Mouse (Mus musculus) liver, embryonic 12.5 days (tissue): ENCODE measurements around the gene Dis3l2. TPM values are rescaled to one million over a fixed set of nuclear protein-coding genes. Genes with fewer than 3 reads are reported as not detected.
A peak's percentile ranks its signal among the peaks of the same experiment; 100 is the strongest.

Source experiments
- ATAC-seq: fragments of 200-750 bp; cut with Nextera tagmentation; 2 replicates; pipeline ENCODE4 v1.8.0; 2017; ENCODE audit warnings: moderate number of reproducible peaks, mild to moderate bottlenecking, moderate library complexity
- H3K27ac ChIP-seq: fragments of 300-500 bp; sonication (generic); 2 replicates; pipeline ENCODE4 v1.5.1; 2016; ENCODE audit warnings: mild to moderate bottlenecking
- H3K27me3 ChIP-seq: fragments of 300-500 bp; sonication (generic); replicated peaks from 2 replicates; pipeline ENCODE4 v1.6.1; 2016; ENCODE audit warnings: mild to moderate bottlenecking, moderate library complexity
- H3K36me3 ChIP-seq: fragments of 300-500 bp; sonication (generic); 2 replicates; pipeline ENCODE4 v1.6.1; 2016; ENCODE audit warnings: mild to moderate bottlenecking, moderate library complexity
- H3K4me1 ChIP-seq: fragments of 300-500 bp; sonication (generic); 2 replicates; pipeline ENCODE4 v1.6.1; 2016
- H3K4me2 ChIP-seq: fragments of 300-500 bp; sonication (generic); 2 replicates; pipeline ENCODE4 v1.6.1; 2016; ENCODE audit warnings: mild to moderate bottlenecking, moderate library complexity
- H3K4me3 ChIP-seq: fragments of 300-500 bp; sonication (generic); 2 replicates; pipeline ENCODE4 v1.5.1; 2016; ENCODE audit warnings: mild to moderate bottlenecking, moderate library complexity
- H3K9ac ChIP-seq: fragments of 300-500 bp; sonication (generic); 2 replicates; pipeline ENCODE4 v1.6.1; 2016; ENCODE audit warnings: mild to moderate bottlenecking, moderate library complexity
- H3K9me3 ChIP-seq: fragments of 300-500 bp; sonication (generic); replicated peaks from 2 replicates; pipeline ENCODE4 v1.6.1; 2016; ENCODE audit warnings: mild to moderate bottlenecking, moderate library complexity
- WGBS: fragments of 180-500 bp; shearing (Covaris S2); methylation state at CpG from one replicate; pipeline ENCODE4 v1.1.7; 2016; ENCODE audit not compliant: insufficient replicate concordance; 5-methylcytosine and 5-hydroxymethylcytosine counted together
- polyA plus RNA-seq: library from polyadenylated mRNA; unstranded; fragments of >200 nt; fragmentation: Nextera tagmentation; extraction: Ambion mirVana; gene quantifications from 2 replicates; pipeline ENCODE4 v1.2.1, GENCODE M21; 2016

Gene Dis3l2
- polyA plus RNA-seq, result 13.2 and 15.0 TPM in 2 replicates

DNA sequence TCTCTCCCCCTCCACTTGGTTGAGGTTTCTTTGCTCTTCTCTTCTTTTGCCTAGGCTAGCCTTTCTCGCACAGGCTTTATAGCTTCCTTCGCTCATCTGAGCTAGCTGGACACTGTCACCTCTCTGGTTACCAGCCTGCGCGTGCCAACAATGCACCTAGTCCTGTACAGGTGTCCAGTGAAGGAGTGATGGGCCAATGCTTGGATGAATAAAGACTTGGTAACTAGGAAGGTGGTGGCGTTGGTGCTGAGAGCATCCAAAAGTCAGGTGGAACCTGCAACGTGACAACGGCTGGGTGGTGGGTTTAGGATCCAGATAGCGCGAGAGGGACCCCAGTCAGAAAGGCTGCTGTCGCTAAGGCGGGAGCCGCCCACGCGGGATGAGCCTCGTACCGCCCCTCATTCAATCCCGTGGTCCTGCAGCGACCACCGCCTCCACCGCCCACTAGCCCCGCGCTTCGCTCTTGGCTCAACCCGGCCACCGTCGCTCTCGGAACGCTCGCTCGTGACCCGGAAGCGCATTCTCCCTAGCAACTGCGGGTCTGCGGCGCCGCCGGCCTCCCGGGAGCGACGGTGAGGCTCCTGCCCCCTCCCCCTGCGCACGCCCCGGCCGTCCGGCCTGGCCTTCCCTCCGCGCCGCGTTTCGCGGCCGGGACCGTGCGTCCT is at the start of gene Dis3l2:
Gene Dis3l2, plus strand, starts transcription at position 509 of the 665 bp plus-strand sequence.
- peak within 1 kb of the TSS; percentile 77 for H3K4me3 ChIP-seq
- H3K36me3 ChIP-seq, result no peaks in the 10 kb centered on the region
- ATAC-seq, result peak; percentile 80
- H3K4me1 ChIP-seq, result peaks cover 36% of the 10 kb centered on the region
- H3K9me3 ChIP-seq, result no peaks in the 10 kb centered on the region; the same call in 1 of the 2 replicates
- H3K27ac ChIP-seq, result peak within 1 kb of the TSS; percentile 78
- 3% methylated on average over 52 of the region's 54 CpGs for WGBS
- peak within 1 kb of the TSS; percentile 83 for H3K4me2 ChIP-seq
- no peaks in the 10 kb centered on the region for H3K27me3 ChIP-seq
- H3K9ac ChIP-seq, result peak within 1 kb of the TSS; percentile 85

DNA sequence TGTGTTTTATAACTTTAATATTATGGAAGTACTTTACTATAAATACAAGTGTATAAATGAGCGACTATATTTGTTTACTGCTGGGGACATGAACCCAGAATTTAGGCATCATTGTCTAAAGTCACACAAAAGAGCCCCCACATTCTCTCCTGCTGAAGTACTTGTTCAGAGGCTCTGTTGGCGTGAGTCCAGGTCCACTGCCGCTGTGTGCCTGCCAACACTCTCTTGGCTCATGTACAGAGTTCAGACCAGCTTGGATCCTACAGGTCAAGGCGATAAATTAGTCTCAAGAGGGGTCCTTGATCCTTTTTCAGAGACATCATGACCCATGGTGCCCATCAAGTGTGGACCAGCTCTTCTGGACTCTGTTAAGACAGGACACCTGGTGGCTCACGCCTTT is 46.5 kb upstream of the Dis3l2 start:
- 71% methylated on average over 5 of the region's 5 CpGs for WGBS
- no peak overlapping the region for H3K9ac ChIP-seq
- ATAC-seq, result no peak
- no peak overlapping the region for H3K4me3 ChIP-seq
- H3K9me3 ChIP-seq, result no peaks in the 10 kb centered on the region
- H3K27ac ChIP-seq, result no peak overlapping the region
- no peaks in the 10 kb centered on the region for H3K4me1 ChIP-seq
- H3K36me3 ChIP-seq, result no peaks in the 10 kb centered on the region
- peaks cover 11% of the 10 kb centered on the region for H3K27me3 ChIP-seq
- no peak overlapping the region for H3K4me2 ChIP-seq

DNA sequence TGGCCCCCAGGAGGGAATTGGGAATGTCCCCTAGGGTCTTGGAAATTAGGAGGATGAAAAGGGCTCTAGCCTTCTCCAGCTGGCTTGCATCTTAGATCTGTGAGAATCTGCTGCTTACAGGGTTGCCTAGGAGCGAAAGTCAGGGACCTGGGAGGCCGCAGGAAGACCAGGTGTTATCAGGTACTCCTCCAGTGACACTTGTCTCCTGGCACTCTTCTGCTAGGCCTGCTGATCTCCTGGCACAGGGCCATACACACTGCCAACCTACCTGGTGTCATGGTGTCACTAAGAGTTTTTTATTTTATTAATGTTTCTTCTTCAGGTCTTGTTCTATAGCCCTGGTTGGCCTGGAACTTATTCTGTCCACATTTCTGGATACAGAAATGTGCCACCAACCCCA is 38.5 kb upstream of the Dis3l2 start:
- no peaks in the 10 kb centered on the region for H3K36me3 ChIP-seq
- no peaks in the 10 kb centered on the region for H3K9me3 ChIP-seq
- ATAC-seq, result no peak
- WGBS, result 41% methylated on average over 2 of the region's 2 CpGs
- H3K4me2 ChIP-seq, result no peak overlapping the region
- no peak overlapping the region for H3K27ac ChIP-seq
- peaks cover 52% of the 10 kb centered on the region for H3K27me3 ChIP-seq
- H3K9ac ChIP-seq, result no peak overlapping the region
- no peak overlapping the region for H3K4me3 ChIP-seq
- H3K4me1 ChIP-seq, result peaks cover 5% of the 10 kb centered on the region

DNA sequence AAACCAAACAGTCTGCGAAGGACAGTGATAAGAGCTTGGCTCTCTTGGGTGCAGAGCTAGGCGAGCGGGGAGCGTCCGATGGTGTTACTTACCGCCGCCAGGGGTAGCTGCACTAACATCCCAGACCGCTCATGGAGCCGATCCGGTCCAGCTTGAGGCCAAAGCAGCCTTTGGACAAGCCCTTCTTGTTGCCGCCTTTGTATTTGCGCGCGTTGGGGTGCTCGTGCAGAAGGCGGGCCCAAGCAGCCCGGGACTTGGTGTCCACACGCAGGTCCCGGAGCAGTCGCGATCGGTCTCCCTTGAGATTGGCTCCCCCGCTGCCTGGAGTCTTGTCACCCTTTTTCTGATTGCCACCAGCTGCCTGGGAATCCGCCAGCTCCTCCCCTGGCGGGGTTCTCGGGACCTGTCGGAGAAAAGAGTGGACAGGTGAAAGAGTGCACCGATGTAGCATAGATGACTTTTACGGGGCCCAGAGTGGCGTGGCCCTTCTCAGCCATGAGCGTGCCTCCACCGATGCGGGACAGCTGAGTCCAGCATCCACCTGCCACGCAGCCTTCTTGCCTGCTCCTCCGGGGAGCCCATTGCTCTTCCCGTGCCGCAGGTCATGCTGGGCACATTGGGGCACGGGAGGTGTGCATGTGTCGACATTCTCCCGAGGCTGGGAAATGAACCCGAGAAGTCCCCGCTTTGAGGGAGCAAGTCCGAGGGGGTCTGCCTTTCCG is 33.9 kb upstream of the Dis3l2 start:
- Histone ChIP-seq H3K4me2 (peak overlapping the region; percentile 76), H3K4me3 (peak overlapping the region; percentile 45), H3K9ac (no peak overlapping the region), H3K27me3 (peaks cover 86% of the 10 kb centered on the region), H3K4me1 (peaks cover 12% of the 10 kb centered on the region), H3K9me3 (no peaks in the 10 kb centered on the region), H3K36me3 (no peaks in the 10 kb centered on the region), H3K27ac (no peak overlapping the region)
- peak; percentile 46; the same call in 1 of the 2 replicates for ATAC-seq
- WGBS, result 2% methylated on average over 44 of the region's 44 CpGs

DNA sequence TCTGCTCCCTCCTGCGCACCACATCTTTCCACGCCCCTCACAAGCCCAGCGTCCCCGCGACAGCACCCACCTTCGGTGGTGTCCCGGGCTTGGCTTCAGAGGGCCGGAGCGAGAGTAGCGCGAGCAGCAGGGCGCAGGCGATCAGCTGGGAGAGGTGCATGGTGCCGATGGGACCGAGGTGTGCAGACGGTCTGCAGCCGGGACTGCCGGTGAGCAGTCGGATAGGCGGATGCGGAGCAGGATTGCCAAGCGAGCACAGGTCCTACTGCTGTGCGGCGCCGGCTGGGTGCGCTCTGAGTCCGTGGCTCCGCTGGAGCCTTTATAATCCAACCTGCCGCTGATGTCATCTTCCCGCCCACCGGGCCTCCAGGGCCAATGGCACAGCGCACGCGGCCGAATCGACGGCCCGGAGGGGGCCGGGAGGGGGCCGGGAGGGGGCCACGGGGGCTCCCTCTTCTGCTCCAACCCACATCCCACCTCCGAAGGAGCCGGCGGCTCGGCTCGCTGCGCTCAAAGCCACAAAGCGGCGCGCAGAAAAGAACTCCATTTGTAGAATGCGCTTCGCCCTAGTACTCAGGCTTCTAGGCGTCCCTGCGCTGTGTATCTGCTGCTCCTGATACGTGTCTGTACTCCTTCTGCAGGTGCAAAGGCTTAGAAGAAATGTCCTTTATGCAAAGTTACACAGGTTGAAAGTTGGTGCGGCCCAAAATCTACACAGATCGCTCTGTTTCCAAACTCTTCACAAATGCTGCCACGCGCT is 33.1 kb upstream of the Dis3l2 start, which contains the start of gene Nppc:
Gene Nppc, minus strand, starts transcription at position 293 of the 760 bp plus-strand sequence.
- ATAC-seq, result peak; percentile 71

DNA sequence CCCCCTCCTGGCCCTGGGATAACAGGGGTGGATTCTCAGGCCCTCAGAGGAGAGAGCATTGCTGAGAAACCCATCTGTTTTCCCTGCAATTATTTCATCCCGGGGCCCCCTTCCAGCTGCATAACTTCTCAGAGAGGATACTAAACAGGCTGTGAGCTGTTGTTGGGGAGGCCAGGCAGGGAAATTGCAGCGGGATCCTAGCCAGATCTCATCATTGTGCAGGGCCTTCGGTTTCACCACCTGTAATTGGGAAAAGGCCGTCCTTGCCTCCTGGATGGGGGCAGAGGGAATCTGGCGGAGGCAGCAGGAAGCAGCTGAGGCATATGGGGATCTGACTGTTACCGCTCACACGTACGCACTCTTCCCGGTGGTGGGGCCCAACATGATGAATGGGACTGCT is 29.2 kb upstream of the Dis3l2 start:
- no peak for ATAC-seq
- peaks cover 64% of the 10 kb centered on the region for H3K27me3 ChIP-seq

More for the DNA sequence above, 33.1 kb upstream of the Dis3l2 start, which contains the start of gene Nppc:
- Histone ChIP-seq H3K27me3 (peaks cover 91% of the 10 kb centered on the region), H3K4me2 (peak within 1 kb of the TSS; percentile 76), H3K36me3 (no peaks in the 10 kb centered on the region), H3K4me1 (peaks cover 12% of the 10 kb centered on the region), H3K27ac (no peak within 1 kb of the TSS), H3K9me3 (no peaks in the 10 kb centered on the region), H3K9ac (no peak within 1 kb of the TSS), H3K4me3 (peak within 1 kb of the TSS; percentile 45)
- 5% methylated on average over 49 of the region's 59 CpGs for WGBS

DNA sequence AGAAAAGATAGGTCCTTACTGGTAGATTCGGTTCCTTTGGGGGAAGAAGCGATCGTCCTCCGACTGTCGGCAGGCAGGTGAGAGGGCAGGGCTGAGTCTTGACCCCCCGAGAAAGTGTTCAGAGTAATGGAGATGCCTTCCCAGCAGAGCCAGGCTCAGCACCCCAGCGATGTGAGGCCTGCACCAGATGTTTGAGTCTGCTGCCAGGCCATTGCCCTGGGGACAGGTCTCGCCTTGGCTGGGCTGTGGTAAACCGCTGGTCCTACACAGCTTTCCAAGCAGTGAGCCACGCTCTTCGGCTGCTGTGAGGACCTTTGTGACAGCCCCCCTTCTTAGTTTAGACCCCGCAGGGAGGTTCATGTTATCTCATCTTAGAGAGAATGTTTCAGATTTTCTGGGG is 28.5 kb upstream of the Dis3l2 start:
- Histone ChIP-seq H3K4me3 (no peak overlapping the region), H3K36me3 (no peaks in the 10 kb centered on the region), H3K27me3 (peaks cover 56% of the 10 kb centered on the region), H3K9me3 (no peaks in the 10 kb centered on the region), H3K4me2 (no peak overlapping the region), H3K4me1 (peaks cover 7% of the 10 kb centered on the region), H3K27ac (no peak overlapping the region), H3K9ac (no peak overlapping the region)
- no peak for ATAC-seq
- 74% methylated on average over 12 of the region's 12 CpGs for WGBS

More for the DNA sequence above, 29.2 kb upstream of the Dis3l2 start:
- no peak overlapping the region for H3K4me2 ChIP-seq
- WGBS, result 56% methylated on average over 9 of the region's 9 CpGs
- no peaks in the 10 kb centered on the region for H3K9me3 ChIP-seq
- no peak overlapping the region for H3K27ac ChIP-seq
- no peak overlapping the region for H3K4me3 ChIP-seq
- no peak overlapping the region for H3K9ac ChIP-seq
- no peaks in the 10 kb centered on the region for H3K36me3 ChIP-seq
- peaks cover 12% of the 10 kb centered on the region for H3K4me1 ChIP-seq

DNA sequence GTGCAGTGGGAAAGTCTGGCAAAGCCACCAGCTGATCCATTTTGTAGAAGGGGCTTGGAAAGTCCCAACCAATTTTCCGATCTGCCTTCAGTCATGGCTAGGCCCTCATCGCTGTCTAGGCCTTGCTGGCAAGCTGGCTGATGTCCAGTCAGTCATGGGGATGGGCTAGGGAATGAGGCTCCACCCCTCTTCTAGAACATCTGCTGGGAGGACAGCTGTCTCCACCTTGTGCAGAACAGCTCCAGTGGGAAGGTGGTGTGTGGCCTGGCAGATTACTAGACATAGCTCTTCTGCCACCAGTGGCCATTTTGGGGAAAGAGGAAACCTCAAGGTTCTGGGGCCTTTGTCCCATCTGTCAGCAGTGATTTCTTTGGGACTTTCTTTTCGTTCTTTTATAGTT is 26.0 kb upstream of the Dis3l2 start:
- Histone ChIP-seq H3K4me2 (no peak overlapping the region), H3K9ac (no peak overlapping the region), H3K4me1 (no peaks in the 10 kb centered on the region), H3K27ac (no peak overlapping the region), H3K4me3 (no peak overlapping the region), H3K27me3 (peaks cover 42% of the 10 kb centered on the region), H3K9me3 (no peaks in the 10 kb centered on the region), H3K36me3 (no peaks in the 10 kb centered on the region)
- ATAC-seq, result no peak
- WGBS, result 59% methylated on average over 3 of the region's 3 CpGs

DNA sequence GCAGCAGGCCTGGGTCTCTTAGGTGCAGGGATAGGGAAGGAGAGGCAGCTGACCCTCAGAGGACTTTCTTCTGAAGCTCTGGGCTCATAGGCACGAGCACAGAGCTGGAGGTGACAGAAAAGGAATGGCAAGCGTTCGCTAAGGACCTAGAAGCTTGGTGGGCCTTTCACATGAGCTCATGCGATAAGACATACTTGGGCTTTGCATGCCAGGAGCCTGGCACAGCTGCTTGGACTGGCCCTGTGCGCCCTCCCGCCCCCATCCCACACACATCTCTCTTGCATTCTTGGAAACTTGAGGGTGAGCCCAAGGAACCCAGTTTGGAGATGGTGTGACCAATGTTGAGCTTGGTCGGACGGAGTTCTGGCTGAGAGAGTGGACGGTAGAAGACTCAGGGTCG is 24.9 kb upstream of the Dis3l2 start:
- ATAC-seq, result no peak
- Histone ChIP-seq H3K27me3 (peaks cover 41% of the 10 kb centered on the region), H3K9ac (no peak overlapping the region), H3K4me1 (no peaks in the 10 kb centered on the region), H3K4me2 (no peak overlapping the region), H3K36me3 (no peaks in the 10 kb centered on the region), H3K4me3 (no peak overlapping the region), H3K27ac (no peak overlapping the region), H3K9me3 (no peaks in the 10 kb centered on the region)
- WGBS, result 61% methylated on average over 10 of the region's 10 CpGs

DNA sequence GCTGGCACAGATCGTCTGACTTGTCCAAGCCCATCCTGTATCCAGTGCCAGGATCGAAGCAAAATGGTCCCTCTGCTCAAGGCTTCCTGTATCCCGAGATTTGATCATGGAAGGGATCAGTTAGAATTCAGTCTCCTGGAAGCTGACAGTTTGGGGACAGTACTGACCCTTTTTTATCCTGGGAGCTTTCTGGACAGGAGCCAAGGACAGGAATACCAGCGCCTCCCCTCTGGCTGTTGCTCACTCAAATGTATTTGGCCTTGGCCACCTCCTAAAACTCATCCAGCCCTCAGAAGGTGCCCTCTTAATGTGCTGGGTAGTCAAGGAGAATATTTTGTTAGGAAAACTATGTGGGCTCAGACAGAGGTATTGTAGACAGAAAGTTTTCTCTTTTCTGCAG is 16.4 kb upstream of the Dis3l2 start:
- no peaks in the 10 kb centered on the region for H3K4me1 ChIP-seq
- H3K36me3 ChIP-seq, result no peaks in the 10 kb centered on the region
- 63% methylated on average over 4 of the region's 4 CpGs for WGBS
- H3K27me3 ChIP-seq, result peaks cover 16% of the 10 kb centered on the region
- H3K4me3 ChIP-seq, result no peak overlapping the region
- ATAC-seq, result no peak
- H3K27ac ChIP-seq, result no peak overlapping the region
- H3K4me2 ChIP-seq, result no peak overlapping the region
- H3K9ac ChIP-seq, result no peak overlapping the region
- no peaks in the 10 kb centered on the region for H3K9me3 ChIP-seq

DNA sequence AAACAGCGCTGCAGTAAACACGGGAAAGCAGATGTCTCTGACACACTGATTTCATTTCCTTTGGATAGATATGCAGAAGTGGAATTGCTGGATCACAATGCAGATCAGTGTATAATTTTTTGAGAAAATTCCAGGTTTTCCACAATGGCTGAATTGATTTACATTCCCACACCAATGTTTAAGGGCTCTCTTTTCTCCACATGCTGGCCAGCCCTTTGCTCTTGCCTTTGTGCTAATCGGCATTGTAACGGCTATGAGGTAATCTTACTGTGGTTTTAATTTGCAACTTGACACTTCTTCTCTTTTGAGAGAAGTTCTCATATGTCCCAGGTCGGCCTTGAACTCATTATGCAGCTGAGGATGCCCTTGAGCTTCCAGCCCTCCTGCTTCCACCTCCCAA is 12.6 kb upstream of the Dis3l2 start:
- peaks cover 3% of the 10 kb centered on the region; the same call in 1 of the 2 replicates for H3K27me3 ChIP-seq
- ATAC-seq, result no peak
- no peaks in the 10 kb centered on the region for H3K9me3 ChIP-seq
- H3K27ac ChIP-seq, result no peak overlapping the region
- 66% methylated on average over 5 of the region's 5 CpGs for WGBS
- no peak overlapping the region for H3K9ac ChIP-seq
- H3K4me1 ChIP-seq, result no peaks in the 10 kb centered on the region
- H3K36me3 ChIP-seq, result no peaks in the 10 kb centered on the region
- H3K4me2 ChIP-seq, result no peak overlapping the region
- no peak overlapping the region for H3K4me3 ChIP-seq

DNA sequence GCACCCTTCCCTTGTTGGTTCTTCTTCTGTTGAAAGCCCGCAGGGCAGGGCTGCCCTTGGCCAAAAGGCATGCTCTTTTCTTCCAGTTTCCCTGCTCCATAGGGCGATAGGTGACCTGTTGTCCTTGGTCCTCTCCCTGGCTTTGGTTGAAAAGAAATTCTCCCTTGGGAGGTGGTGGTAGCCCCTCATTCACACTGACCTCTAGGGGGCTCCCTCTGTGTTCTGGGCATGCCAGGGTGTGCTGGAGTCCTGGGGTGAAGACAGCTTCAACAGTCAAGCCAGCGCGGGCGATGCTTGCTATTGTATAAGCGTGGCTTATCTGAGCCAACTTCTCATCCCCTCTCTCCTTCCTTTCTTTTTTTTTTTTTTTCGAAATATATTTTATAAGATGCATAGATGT is 6.7 kb upstream of the Dis3l2 start:
- Histone ChIP-seq H3K9ac (no peak overlapping the region), H3K4me2 (no peak overlapping the region), H3K4me1 (peaks cover 10% of the 10 kb centered on the region), H3K4me3 (no peak overlapping the region), H3K9me3 (no peaks in the 10 kb centered on the region; the same call in 1 of the 2 replicates), H3K27me3 (0 out of 2 replicates have a peak, but pooled peaks cover 3% of the 10 kb centered on the region), H3K36me3 (no peaks in the 10 kb centered on the region), H3K27ac (no peak overlapping the region)
- no peak for ATAC-seq
- WGBS, result 43% methylated on average over 7 of the region's 7 CpGs
